Mouse (Mus musculus) cortical plate, adult 2 months (tissue): Measurements from ENCODE around the gene Gm20075.

Experiments used
- CTCF ChIP-seq: fragments of 200-500 bp; IDR thresholded peaks from 2 replicates; pipeline ENCODE4 v1.5.1; 2011; ENCODE audit warnings: mild to moderate bottlenecking, control low read depth, low read length; ENCODE audit not compliant: insufficient read depth; ENCODE audit errors: extremely low read depth
- POLR2A ChIP-seq: fragments of 200-500 bp; IDR thresholded peaks from 2 replicates; pipeline ENCODE4 v1.6.1; 2011; ENCODE audit warnings: mild to moderate bottlenecking, low read length, control low read depth; ENCODE audit not compliant: insufficient read depth; ENCODE audit errors: extremely low read depth

GRCm38 (mm10) chr13:96112711-96113110 is 31.5 kb upstream of the Gm20075 start:
- no peak for TF ChIP-seq CTCF
- TF ChIP-seq POLR2A = no peak
